Mouse (Mus musculus) bone marrow macrophage, adult 2 months (primary cell): ENCODE measurements at regions not wholly inside any gene's neighbourhood (a gene's known extent, or its start where the extent isn't known, plus 50 kb on each side); places are given as distances from the start of the nearest gene placed in this dataset.

Experiments
- H3K27ac ChIP-seq: 2 replicates; pipeline ENCODE4 v1.5.1; 2012; ENCODE audit warnings: low read depth, low read length; ENCODE audit not compliant: insufficient read depth
- H3K4me1 ChIP-seq: 2 replicates; pipeline ENCODE4 v1.6.1; 2012; ENCODE audit warnings: low read length; ENCODE audit not compliant: control insufficient read depth, insufficient read depth
- H3K4me3 ChIP-seq: 2 replicates; pipeline ENCODE4 v1.5.1; 2012; ENCODE audit warnings: mild to moderate bottlenecking, low read length, moderate library complexity; ENCODE audit not compliant: insufficient read depth
- CTCF ChIP-seq: IDR thresholded peaks from 2 replicates; pipeline ENCODE4 v1.5.1; 2012; ENCODE audit warnings: low read depth, mild to moderate bottlenecking, low read length, moderate library complexity
- POLR2A ChIP-seq: IDR thresholded peaks from 2 replicates; pipeline ENCODE4 v1.6.1; 2012; ENCODE audit warnings: mild to moderate bottlenecking, low read depth, low read length, borderline replicate concordance

DNA sequence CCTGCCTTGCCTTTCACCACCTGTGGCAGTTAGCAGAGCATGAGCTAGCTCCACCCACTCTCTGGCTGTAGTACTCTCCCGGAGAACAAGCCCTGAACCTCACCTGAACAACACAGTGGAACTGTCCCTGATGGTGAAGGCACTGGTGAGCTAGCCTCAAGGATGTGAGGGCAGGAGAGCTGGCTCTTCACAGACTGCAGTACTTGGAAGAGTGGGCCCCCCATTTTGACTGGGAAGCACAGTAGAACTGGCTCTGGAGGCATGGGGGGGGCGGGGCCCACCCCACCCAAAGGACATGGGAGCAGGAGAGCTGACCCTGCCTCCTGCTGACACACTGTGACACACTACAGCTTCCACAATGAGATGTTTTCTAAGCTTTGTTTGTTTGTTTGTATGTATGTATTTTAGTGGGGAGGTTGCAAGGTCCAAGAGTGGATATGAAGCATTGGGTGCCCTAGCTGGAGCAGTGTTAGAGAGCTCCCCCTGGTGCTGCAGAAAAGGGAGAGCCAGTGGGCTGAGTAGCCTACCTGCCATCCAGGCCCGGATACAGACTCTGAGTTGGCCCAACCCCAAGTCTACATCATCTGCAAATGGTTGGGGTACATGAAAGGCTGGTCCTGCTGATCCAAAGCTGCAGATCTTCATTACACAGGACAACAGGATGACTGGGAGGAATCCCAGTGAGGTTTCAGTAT lies 86.4 kb upstream of the Galnt15 start:
- Histone ChIP-seq H3K4me3 (no peak overlapping the region), H3K4me1 (peaks cover 1% of the 10 kb centered on the region; the same call in 1 of the 2 replicates), H3K27ac (no peak overlapping the region)
- TF ChIP-seq CTCF, result no peak
- TF ChIP-seq POLR2A, result no peak

DNA sequence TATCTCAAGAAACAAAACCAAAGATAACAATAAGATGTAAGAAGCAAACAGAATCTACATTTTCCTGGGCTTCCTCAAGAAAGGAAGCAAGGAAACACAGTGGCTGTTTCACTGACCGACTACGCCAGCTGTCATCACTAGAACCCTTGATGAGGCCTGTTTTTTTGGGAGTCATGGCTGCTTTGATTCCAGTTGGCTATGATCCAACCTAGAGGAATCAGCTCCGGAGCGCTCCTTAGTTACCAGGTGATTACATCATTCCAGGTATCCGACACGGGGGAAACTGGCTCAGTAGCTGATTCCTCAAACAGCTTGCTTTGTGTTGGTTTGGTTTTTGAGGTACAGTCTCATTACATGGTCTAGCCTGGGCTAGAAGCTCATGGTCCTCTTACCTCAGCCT lies 84.1 kb upstream of the Galnt15 start:
- peaks cover 4% of the 10 kb centered on the region for H3K4me1 ChIP-seq
- no peak overlapping the region for H3K27ac ChIP-seq
- TF ChIP-seq CTCF (no peak), POLR2A (no peak)
- H3K4me3 ChIP-seq, result no peak overlapping the region

DNA sequence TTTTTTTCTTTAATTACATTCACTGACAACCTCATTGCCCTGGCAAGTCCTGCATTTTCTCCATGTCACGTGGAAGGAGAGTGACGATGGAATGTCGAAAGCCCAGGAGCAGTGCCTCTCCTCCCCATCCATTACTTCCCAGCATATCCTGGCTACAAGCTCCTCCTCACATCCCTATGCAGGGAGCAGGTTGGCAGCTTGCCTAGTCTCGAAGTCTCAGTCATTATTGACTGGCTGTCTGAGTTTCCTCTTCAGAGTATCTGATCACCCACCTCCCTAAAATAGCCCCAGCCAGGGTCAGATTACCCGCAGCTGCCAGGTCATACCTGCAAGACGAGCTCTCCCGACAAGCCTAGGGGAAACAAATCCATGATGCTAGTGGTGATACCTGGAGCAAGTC lies 83.7 kb upstream of the Galnt15 start:
- Histone ChIP-seq H3K4me3 (no peak overlapping the region), H3K27ac (no peak overlapping the region), H3K4me1 (peaks cover 4% of the 10 kb centered on the region)
- TF ChIP-seq CTCF (no peak), POLR2A (no peak)

GRCm38 (mm10) chr14:31946032-31946431 lies 82.8 kb upstream of the Galnt15 start:
- Histone ChIP-seq H3K4me3 (no peak overlapping the region), H3K4me1 (peaks cover 4% of the 10 kb centered on the region), H3K27ac (no peak overlapping the region)
- TF ChIP-seq CTCF (no peak), POLR2A (no peak)

DNA sequence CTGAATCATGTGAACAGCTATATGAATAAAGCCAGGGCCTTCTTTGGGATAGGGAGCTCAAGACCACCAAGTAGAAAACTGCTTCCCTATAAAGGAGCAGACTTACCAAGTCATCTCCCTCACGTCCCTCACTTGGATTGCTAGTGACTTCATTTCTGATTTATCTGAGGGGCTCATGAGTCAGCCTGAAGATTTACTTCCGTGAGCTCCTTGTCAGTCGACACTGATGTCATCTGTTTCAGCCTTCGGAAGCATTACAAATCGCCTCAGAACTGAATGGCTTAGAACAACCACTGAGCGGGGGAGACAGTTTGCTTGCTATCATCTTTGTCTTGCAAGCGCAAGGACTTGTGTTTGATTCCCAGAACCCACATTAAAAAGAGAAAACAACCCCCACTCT lies 81.5 kb upstream of the Galnt15 start:
- no peak overlapping the region for H3K27ac ChIP-seq

DNA sequence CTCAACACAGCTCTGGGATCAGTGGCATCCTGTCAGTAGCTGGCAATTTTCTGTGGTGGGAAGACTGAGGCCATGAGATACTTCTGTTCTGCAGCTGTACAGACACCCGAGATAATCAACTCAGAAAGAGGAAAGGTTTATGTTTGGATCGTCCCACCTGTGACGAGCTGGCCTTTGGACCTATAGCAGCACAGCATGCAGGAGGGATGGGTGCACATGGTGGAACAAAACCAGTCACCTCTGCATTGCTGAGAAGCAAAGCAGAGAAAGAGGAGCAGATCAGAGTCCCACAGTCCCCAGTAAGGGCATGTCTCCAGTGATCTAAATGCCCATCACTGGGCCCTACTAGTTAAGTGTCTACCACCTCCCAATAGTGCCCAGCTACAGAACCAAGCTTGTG lies 76.9 kb upstream of the Galnt15 start:
- peaks cover 8% of the 10 kb centered on the region for H3K4me1 ChIP-seq
- H3K27ac ChIP-seq, result no peak overlapping the region
- no peak for TF ChIP-seq POLR2A
- H3K4me3 ChIP-seq, result no peak overlapping the region

More for the DNA sequence above, 81.5 kb upstream of the Galnt15 start:
- TF ChIP-seq CTCF, result no peak
- H3K4me3 ChIP-seq, result no peak overlapping the region
- peaks cover 4% of the 10 kb centered on the region for H3K4me1 ChIP-seq

GRCm38 (mm10) chr14:31953783-31954182 lies 75.0 kb upstream of the Galnt15 start:
- TF ChIP-seq POLR2A, result no peak
- no peak for TF ChIP-seq CTCF
- Histone ChIP-seq H3K4me3 (no peak overlapping the region), H3K27ac (no peak overlapping the region), H3K4me1 (peaks cover 4% of the 10 kb centered on the region)

GRCm38 (mm10) chr14:31954945-31955344 lies 73.8 kb upstream of the Galnt15 start:
- peaks cover 4% of the 10 kb centered on the region for H3K4me1 ChIP-seq
- H3K27ac ChIP-seq, result no peak overlapping the region
- no peak overlapping the region for H3K4me3 ChIP-seq
- TF ChIP-seq CTCF, result peak; percentile 22; the same call in 1 of the 2 replicates
- no peak for TF ChIP-seq POLR2A

- H3K4me1 ChIP-seq, result peaks cover 4% of the 10 kb centered on the region
- H3K27ac ChIP-seq, result no peak overlapping the region
- no peak for TF ChIP-seq CTCF
- no peak for TF ChIP-seq POLR2A
- no peak overlapping the region for H3K4me3 ChIP-seq
Observed at GRCm38 (mm10) chr14:31957211-31957638, 71.6 kb upstream of the Galnt15 start.

GRCm38 (mm10) chr14:31960201-31960854 lies 68.5 kb upstream of the Galnt15 start:
- TF ChIP-seq POLR2A (no peak), CTCF (no peak)
- Histone ChIP-seq H3K4me1 (peaks cover 2% of the 10 kb centered on the region; the same call in 1 of the 2 replicates), H3K27ac (no peak overlapping the region), H3K4me3 (no peak overlapping the region)
